Mouse (Mus musculus) limb, embryonic 10.5 days (tissue): ENCODE data around the gene Gse1. TPM values are rescaled to one million over a fixed set of nuclear protein-coding genes. Genes with fewer than 3 reads are reported as not detected.

Source experiments
- DNase-seq: peaks from one replicate; pipeline ENCODE4 v3.0.0-alpha.2; 2017; ENCODE audit warnings: low spot score
- H3K27ac ChIP-seq: fragments of 300-500 bp; sonication (generic); 2 replicates; pipeline ENCODE4 v1.5.1; 2016; ENCODE audit warnings: mild to moderate bottlenecking
- H3K27me3 ChIP-seq: fragments of 300-500 bp; sonication (generic); 2 replicates; pipeline ENCODE4 v1.6.1; 2016; ENCODE audit warnings: low read depth, mild to moderate bottlenecking; ENCODE audit not compliant: poor library complexity, severe bottlenecking
- H3K36me3 ChIP-seq: fragments of 300-500 bp; sonication (generic); 2 replicates; pipeline ENCODE4 v1.6.1; 2016; ENCODE audit warnings: mild to moderate bottlenecking, moderate library complexity
- H3K4me1 ChIP-seq: fragments of 300-500 bp; sonication (generic); 2 replicates; pipeline ENCODE4 v1.6.1; 2016
- H3K4me3 ChIP-seq: fragments of 300-500 bp; sonication (generic); 2 replicates; pipeline ENCODE4 v1.5.1; 2016; ENCODE audit warnings: mild to moderate bottlenecking, moderate library complexity
- H3K9me3 ChIP-seq: fragments of 300-500 bp; sonication (generic); replicated peaks from 2 replicates; pipeline ENCODE4 v1.6.1; 2016; ENCODE audit warnings: mild to moderate bottlenecking
- WGBS: fragments of 180-500 bp; shearing (Covaris S2); methylation state at CpG from one replicate; pipeline ENCODE4 v1.1.7; 2016; 5-methylcytosine and 5-hydroxymethylcytosine counted together
- polyA plus RNA-seq: library from polyadenylated mRNA; unstranded; fragments of >200 nt; fragmentation: Nextera tagmentation; extraction: Ambion mirVana; gene quantifications from 2 replicates; pipeline ENCODE4 v1.2.1, GENCODE M21; 2016

Gse1 gene
- polyA plus RNA-seq, 1 experiment from 2014 or later = 6.7 TPM

- Histone ChIP-seq H3K36me3 (no peaks in the 10 kb centered on the region), H3K4me1 (peaks cover 90% of the 10 kb centered on the region), H3K9me3 (no peaks in the 10 kb centered on the region), H3K27ac (peak overlapping the region; percentile 66), H3K4me3 (no peak overlapping the region), H3K27me3 (peaks cover 7% of the 10 kb centered on the region; the same call in 1 of the 2 replicates)
- 5% methylated on average over 13 of the region's 13 CpGs for WGBS
- DNase-seq = peak; percentile 90
Measured at GRCm38 (mm10) chr8:120300601-120301141, 72.4 kb downstream of the Gse1 start.

- Histone ChIP-seq H3K27ac (peak overlapping the region; percentile 79), H3K36me3 (no peaks in the 10 kb centered on the region), H3K27me3 (peaks cover 31% of the 10 kb centered on the region), H3K9me3 (no peaks in the 10 kb centered on the region), H3K4me3 (no peak overlapping the region), H3K4me1 (peaks cover 89% of the 10 kb centered on the region)
- DNase-seq = no peak
- WGBS = 71% methylated on average over 11 of the region's 11 CpGs
Measured at GRCm38 (mm10) chr8:120302941-120303675, 74.9 kb downstream of the Gse1 start.

- Histone ChIP-seq H3K4me1 (peaks cover 89% of the 10 kb centered on the region), H3K9me3 (no peaks in the 10 kb centered on the region), H3K27me3 (peaks cover 41% of the 10 kb centered on the region), H3K4me3 (no peak overlapping the region), H3K36me3 (no peaks in the 10 kb centered on the region), H3K27ac (peak overlapping the region; percentile 79)
- WGBS = 36% methylated on average over 9 of the region's 9 CpGs
- DNase-seq = peak; percentile 44
Measured at GRCm38 (mm10) chr8:120304097-120304496, 75.8 kb downstream of the Gse1 start.

- Histone ChIP-seq H3K4me1 (peaks cover 91% of the 10 kb centered on the region), H3K27me3 (peaks cover 55% of the 10 kb centered on the region), H3K4me3 (no peak overlapping the region), H3K36me3 (no peaks in the 10 kb centered on the region), H3K9me3 (no peaks in the 10 kb centered on the region), H3K27ac (no peak overlapping the region; the same call in 1 of the 2 replicates)
- DNase-seq = no peak
- WGBS = 83% methylated on average over 10 of the region's 10 CpGs
Measured at GRCm38 (mm10) chr8:120305800-120306385, 77.6 kb downstream of the Gse1 start.

- no peak overlapping the region for H3K4me3 ChIP-seq
- no peaks in the 10 kb centered on the region for H3K9me3 ChIP-seq
- DNase-seq = peak; percentile 68
- H3K36me3 ChIP-seq = no peaks in the 10 kb centered on the region
- H3K4me1 ChIP-seq = peaks cover 91% of the 10 kb centered on the region
- peak overlapping the region; percentile 3; the same call in 1 of the 2 replicates for H3K27ac ChIP-seq
- H3K27me3 ChIP-seq = peaks cover 55% of the 10 kb centered on the region
- 4% methylated on average over 16 of the region's 16 CpGs for WGBS
Measured at GRCm38 (mm10) chr8:120307103-120307502, 78.8 kb downstream of the Gse1 start.

GRCm38 (mm10) chr8:120307528-120307927, 79.3 kb downstream of the Gse1 start:
- no peaks in the 10 kb centered on the region for H3K9me3 ChIP-seq
- 51% methylated on average over 11 of the region's 11 CpGs for WGBS
- 0 out of 2 replicates have a peak overlapping the region, but pooled peaks have one; percentile 3 for H3K27ac ChIP-seq
- peaks cover 55% of the 10 kb centered on the region for H3K27me3 ChIP-seq
- H3K4me1 ChIP-seq = peaks cover 86% of the 10 kb centered on the region
- no peaks in the 10 kb centered on the region for H3K36me3 ChIP-seq
- H3K4me3 ChIP-seq = no peak overlapping the region
- no peak for DNase-seq

- Histone ChIP-seq H3K4me3 (no peak overlapping the region), H3K4me1 (peaks cover 80% of the 10 kb centered on the region), H3K9me3 (no peaks in the 10 kb centered on the region), H3K27ac (peak overlapping the region; percentile 64), H3K27me3 (peaks cover 55% of the 10 kb centered on the region), H3K36me3 (no peaks in the 10 kb centered on the region)
- 48% methylated on average over 8 of the region's 8 CpGs for WGBS
- no peak for DNase-seq
Measured at GRCm38 (mm10) chr8:120308131-120308530, 79.9 kb downstream of the Gse1 start.

- no peak overlapping the region for H3K4me3 ChIP-seq
- peaks cover 55% of the 10 kb centered on the region for H3K27me3 ChIP-seq
- no peaks in the 10 kb centered on the region for H3K9me3 ChIP-seq
- H3K4me1 ChIP-seq = peaks cover 77% of the 10 kb centered on the region
- 60% methylated on average over 9 of the region's 9 CpGs for WGBS
- no peaks in the 10 kb centered on the region for H3K36me3 ChIP-seq
- no peak for DNase-seq
- peak overlapping the region; percentile 64 for H3K27ac ChIP-seq
Measured at GRCm38 (mm10) chr8:120308553-120308952, 80.3 kb downstream of the Gse1 start.

GRCm38 (mm10) chr8:120309326-120309725, 81.1 kb downstream of the Gse1 start:
- no peak for DNase-seq
- peaks cover 48% of the 10 kb centered on the region for H3K27me3 ChIP-seq
- 81% methylated on average over 18 of the region's 18 CpGs for WGBS
- no peak overlapping the region for H3K4me3 ChIP-seq
- H3K27ac ChIP-seq = peak overlapping the region; percentile 19
- no peaks in the 10 kb centered on the region for H3K9me3 ChIP-seq
- H3K4me1 ChIP-seq = peaks cover 74% of the 10 kb centered on the region
- no peaks in the 10 kb centered on the region for H3K36me3 ChIP-seq

GRCm38 (mm10) chr8:120310063-120310462, 81.8 kb downstream of the Gse1 start:
- 0 out of 2 replicates have a peak overlapping the region, but pooled peaks have one; percentile 31 for H3K27ac ChIP-seq
- DNase-seq = no peak
- no peaks in the 10 kb centered on the region for H3K36me3 ChIP-seq
- 93% methylated on average over 5 of the region's 5 CpGs for WGBS
- no peak overlapping the region for H3K4me3 ChIP-seq
- peaks cover 48% of the 10 kb centered on the region for H3K27me3 ChIP-seq
- H3K9me3 ChIP-seq = no peaks in the 10 kb centered on the region
- peaks cover 67% of the 10 kb centered on the region for H3K4me1 ChIP-seq

GRCm38 (mm10) chr8:120312452-120312851, 84.2 kb downstream of the Gse1 start:
- peaks cover 30% of the 10 kb centered on the region for H3K27me3 ChIP-seq
- peaks cover 57% of the 10 kb centered on the region for H3K4me1 ChIP-seq
- 85% methylated on average over 4 of the region's 4 CpGs for WGBS

GRCm38 (mm10) chr8:120313674-120314073, 85.4 kb downstream of the Gse1 start:
- DNase-seq = no peak
- no peaks in the 10 kb centered on the region for H3K9me3 ChIP-seq
- H3K4me3 ChIP-seq = no peak overlapping the region
- WGBS = 72% methylated on average over 3 of the region's 3 CpGs
- peaks cover 57% of the 10 kb centered on the region for H3K4me1 ChIP-seq
- peaks cover 18% of the 10 kb centered on the region for H3K27me3 ChIP-seq
- H3K36me3 ChIP-seq = no peaks in the 10 kb centered on the region; the same call in 1 of the 2 replicates
- no peak overlapping the region for H3K27ac ChIP-seq

More at GRCm38 (mm10) chr8:120312452-120312851, 84.2 kb downstream of the Gse1 start:
- no peak overlapping the region for H3K4me3 ChIP-seq
- H3K36me3 ChIP-seq = no peaks in the 10 kb centered on the region; the same call in 1 of the 2 replicates
- no peak for DNase-seq
- no peaks in the 10 kb centered on the region for H3K9me3 ChIP-seq
- no peak overlapping the region for H3K27ac ChIP-seq

GRCm38 (mm10) chr8:120314932-120315331, 86.7 kb downstream of the Gse1 start:
- DNase-seq = no peak
- Histone ChIP-seq H3K36me3 (no peaks in the 10 kb centered on the region; the same call in 1 of the 2 replicates), H3K9me3 (no peaks in the 10 kb centered on the region), H3K4me3 (no peak overlapping the region), H3K4me1 (peaks cover 56% of the 10 kb centered on the region), H3K27ac (no peak overlapping the region), H3K27me3 (peaks cover 6% of the 10 kb centered on the region; the same call in 1 of the 2 replicates)
- WGBS = 83% methylated on average over 5 of the region's 5 CpGs
